ENCODE assay signal across 21 mouse cellular contexts in genomic region chr19:45738521-45738920, GRCm38 (mm10). TPM values are rescaled to one million over a fixed set of nuclear protein-coding genes. Genes with fewer than 3 reads are reported as not detected.
DNase-seq lines count a peak whose midpoint lies in the region; ATAC-seq lines count a peak whose summit lies in the region.
"Had no signal": no experiment of that assay in that cellular context is flagged by ENCODE, and none has a peak within 500 bp of the region (broad histone marks: within the 10 kb centered on the region; RNA-seq: fewer than 3 reads in every experiment).

No protein-coding gene starts in this region.

- no peak overlapping the region for H3K27ac ChIP-seq in hindbrain, embryonic 11.5 days (ENCODE audit: low read depth, low read length)
- no peak overlapping the region for H3K27ac ChIP-seq in hindbrain, embryonic 16.5 days (ENCODE audit: low read depth, low read length)
- H3K27ac ChIP-seq in midbrain, embryonic 11.5 days (ENCODE audit: low read depth, low read length) = no peak overlapping the region
- no peak overlapping the region for H3K27ac ChIP-seq in midbrain, embryonic 13.5 days
- H3K27ac ChIP-seq: embryonic facial prominence, embryonic 13.5 days; embryonic facial prominence, embryonic 15.5 days; forebrain, embryonic 13.5 days had no signal

- no peak overlapping the region for H3K9ac ChIP-seq in hindbrain, embryonic 11.5 days (ENCODE audit: low read depth, low read length)
- H3K9ac ChIP-seq in hindbrain, embryonic 16.5 days (ENCODE audit: low read depth, low read length) = no peak overlapping the region
- no peak overlapping the region for H3K9ac ChIP-seq in midbrain, embryonic 11.5 days (ENCODE audit: low read length)
- H3K9ac ChIP-seq in midbrain, embryonic 13.5 days (replicated peaks) = no peak overlapping the region
- H3K9ac ChIP-seq: embryonic facial prominence, embryonic 13.5 days; embryonic facial prominence, embryonic 15.5 days; forebrain, embryonic 13.5 days had no signal

- H3K4me1 ChIP-seq in hindbrain, embryonic 11.5 days (replicated peaks; ENCODE audit: control insufficient read depth, insufficient read depth, low read length) = peaks cover 10% of the 10 kb centered on the region
- peaks cover 22% of the 10 kb centered on the region for H3K4me1 ChIP-seq in hindbrain, embryonic 16.5 days (ENCODE audit: control insufficient read depth, insufficient read depth, low read depth, low read length)
- peaks cover 27% of the 10 kb centered on the region for H3K4me1 ChIP-seq in midbrain, embryonic 11.5 days (ENCODE audit: control insufficient read depth, insufficient read depth, low read length)
- H3K4me1 ChIP-seq in midbrain, embryonic 13.5 days (replicated peaks) = peaks cover 49% of the 10 kb centered on the region

- H3K9me3 ChIP-seq in hindbrain, embryonic 11.5 days (ENCODE audit: control insufficient read depth, low read length) = no peaks in the 10 kb centered on the region
- no peaks in the 10 kb centered on the region for H3K9me3 ChIP-seq in hindbrain, embryonic 16.5 days (ENCODE audit: control insufficient read depth, low read length)
- H3K9me3 ChIP-seq in midbrain, embryonic 11.5 days (ENCODE audit: control insufficient read depth, low read length) = no peaks in the 10 kb centered on the region
- no peaks in the 10 kb centered on the region for H3K9me3 ChIP-seq in midbrain, embryonic 13.5 days
- H3K9me3 ChIP-seq: embryonic facial prominence, embryonic 13.5 days; embryonic facial prominence, embryonic 15.5 days; forebrain, embryonic 13.5 days had no signal

- ATAC-seq in hindbrain, embryonic 11.5 days (ENCODE audit: low FRiP score) = no peak
- ATAC-seq in hindbrain, embryonic 16.5 days = no peak
- no peak for ATAC-seq in midbrain, embryonic 11.5 days (ENCODE audit: low FRiP score)
- no peak for ATAC-seq in midbrain, embryonic 13.5 days
- ATAC-seq: forebrain, embryonic 13.5 days; forebrain, embryonic 16.5 days had no signal

- H3K4me3 ChIP-seq in hindbrain, embryonic 11.5 days (ENCODE audit: low read depth, low read length) = no peak overlapping the region
- no peak overlapping the region for H3K4me3 ChIP-seq in hindbrain, embryonic 16.5 days (ENCODE audit: low read length)
- no peak overlapping the region for H3K4me3 ChIP-seq in midbrain, embryonic 11.5 days (ENCODE audit: low read depth, low read length)
- no peak overlapping the region for H3K4me3 ChIP-seq in midbrain, embryonic 13.5 days (replicated peaks)
- H3K4me3 ChIP-seq: embryonic facial prominence, embryonic 13.5 days; embryonic facial prominence, embryonic 15.5 days; erythroblast, embryonic 14.5 days; forebrain, embryonic 13.5 days had no signal

- H3K27me3 ChIP-seq in hindbrain, embryonic 11.5 days (ENCODE audit: control insufficient read depth, insufficient read depth, low read length) = peaks cover 95% of the 10 kb centered on the region
- peaks cover 86% of the 10 kb centered on the region for H3K27me3 ChIP-seq in hindbrain, embryonic 16.5 days (replicated peaks; ENCODE audit: control insufficient read depth, insufficient read depth, low read length)
- H3K27me3 ChIP-seq in midbrain, embryonic 11.5 days (ENCODE audit: control insufficient read depth, insufficient read depth, low read length) = peaks cover 97% of the 10 kb centered on the region
- peaks cover 100% of the 10 kb centered on the region for H3K27me3 ChIP-seq in midbrain, embryonic 13.5 days

- WGBS in hindbrain, embryonic 11.5 days = 54% methylated on average over 5 of the region's 5 CpGs
- WGBS in hindbrain, embryonic 16.5 days = 63% methylated on average over 5 of the region's 5 CpGs
- WGBS in midbrain, embryonic 11.5 days = 50% methylated on average over 5 of the region's 5 CpGs
- WGBS in midbrain, embryonic 13.5 days = 55% methylated on average over 5 of the region's 5 CpGs

- peak; percentile 25 for DNase-seq in hindbrain, embryonic 11.5 days (ENCODE audit: low spot score)
- peak; percentile 92 for DNase-seq in midbrain, embryonic 11.5 days (ENCODE audit: low spot score, missing footprints)
- DNase-seq in c-Kit-positive CD71-positive TER-119-positive erythroid progenitor cells, embryonic 14.5 days (ENCODE audit: low spot score) = no peak
- DNase-seq: adrenal gland, adult 2 months; adrenal gland, postnatal 10 days; adrenal gland, postnatal 25 days; cerebellum, adult 11-12 months; cerebellum, adult 2 months; cerebellum, adult 9-10 months; cerebellum, postnatal 10 days; cerebellum, postnatal 25 days had no signal

- no peak overlapping the region for H3K4me2 ChIP-seq in hindbrain, embryonic 11.5 days (replicated peaks; ENCODE audit: low read depth, low read length)
- H3K4me2 ChIP-seq in hindbrain, embryonic 16.5 days (ENCODE audit: low read length) = no peak overlapping the region
- H3K4me2 ChIP-seq in midbrain, embryonic 11.5 days = no peak overlapping the region
- no peak overlapping the region for H3K4me2 ChIP-seq in midbrain, embryonic 13.5 days (replicated peaks)
- H3K4me2 ChIP-seq: embryonic facial prominence, embryonic 13.5 days; forebrain, embryonic 13.5 days had no signal

- H3K36me3 ChIP-seq in hindbrain, embryonic 11.5 days (ENCODE audit: control insufficient read depth, insufficient read depth, low read length) = no peaks in the 10 kb centered on the region
- no peaks in the 10 kb centered on the region for H3K36me3 ChIP-seq in hindbrain, embryonic 16.5 days (ENCODE audit: control insufficient read depth, insufficient read depth, low read length)
- H3K36me3 ChIP-seq in midbrain, embryonic 11.5 days (ENCODE audit: control insufficient read depth, insufficient read depth, low read length) = no peaks in the 10 kb centered on the region
- no peaks in the 10 kb centered on the region for H3K36me3 ChIP-seq in midbrain, embryonic 13.5 days
- H3K36me3 ChIP-seq: embryonic facial prominence, embryonic 13.5 days; embryonic facial prominence, embryonic 15.5 days had no signal

RNA-seq across cellular contexts. Expression of gene Fgf8, which starts 4.2 kb away (rescaled TPM):
- polyA plus RNA-seq in hindbrain, embryonic 11.5 days (2014; fragmentation: Nextera tagmentation; extraction: Ambion mirVana) = 4.6 and 5.7 TPM in 2 replicates
- polyA plus RNA-seq in hindbrain, embryonic 16.5 days (2015; fragmentation: Nextera tagmentation; extraction: Ambion mirVana) = 0.52 and 0.69 TPM in 2 replicates
- 8.5 and 11.4 TPM in 2 replicates for polyA plus RNA-seq in midbrain, embryonic 11.5 days (2014; fragmentation: Nextera tagmentation; extraction: Ambion mirVana)
- polyA plus RNA-seq in midbrain, embryonic 13.5 days (2015; fragmentation: Nextera tagmentation; extraction: Ambion mirVana) = 2.1 and 2.8 TPM in 2 replicates
- polyA plus RNA-seq: C2C12; cerebellum, adult 2 months; cortical plate, adult 2 months; erythroblast, embryonic 14.5 days; frontal cortex, adult 2 months had no signal

RNA-seq across cellular contexts. Expression of gene Npm3, which starts 10.9 kb away (rescaled TPM):
- 7.4 and 8.8 TPM in 2 replicates for polyA plus RNA-seq in hindbrain, embryonic 11.5 days (2014; fragmentation: Nextera tagmentation; extraction: Ambion mirVana)
- polyA plus RNA-seq in hindbrain, embryonic 16.5 days (2015; fragmentation: Nextera tagmentation; extraction: Ambion mirVana) = 5.7 and 6.5 TPM in 2 replicates
- polyA plus RNA-seq in midbrain, embryonic 11.5 days (2014; fragmentation: Nextera tagmentation; extraction: Ambion mirVana) = 9.3 and 10.4 TPM in 2 replicates
- 6.2 and 7.8 TPM in 2 replicates for polyA plus RNA-seq in midbrain, embryonic 13.5 days (2015; fragmentation: Nextera tagmentation; extraction: Ambion mirVana)

RNA-seq across cellular contexts. Expression of gene Mgea5, which starts 45.1 kb away (rescaled TPM):
- polyA plus RNA-seq in hindbrain, embryonic 11.5 days (2014; fragmentation: Nextera tagmentation; extraction: Ambion mirVana) = 75.6 and 93.2 TPM in 2 replicates
- polyA plus RNA-seq in hindbrain, embryonic 16.5 days (2015; fragmentation: Nextera tagmentation; extraction: Ambion mirVana) = 63.7 and 68.3 TPM in 2 replicates
- polyA plus RNA-seq in midbrain, embryonic 11.5 days (2014; fragmentation: Nextera tagmentation; extraction: Ambion mirVana) = 68.8 and 78.9 TPM in 2 replicates
- polyA plus RNA-seq in midbrain, embryonic 13.5 days (2015; fragmentation: Nextera tagmentation; extraction: Ambion mirVana) = 96.2 and 102 TPM in 2 replicates
